Mouse (Mus musculus) midbrain, embryonic 12.5 days (tissue): ENCODE measurements at regions not wholly inside any gene's neighbourhood (a gene's known extent, or its start where the extent isn't known, plus 50 kb on each side); places are given as distances from the start of the nearest gene placed in this dataset.

ENCODE experiments used
- ATAC-seq: fragments of 200-750 bp; cut with Nextera tagmentation; 2 replicates; pipeline ENCODE4 v1.8.0; 2017; ENCODE audit warnings: low read depth, moderate TSS enrichment, moderate library complexity; ENCODE audit not compliant: low FRiP score
- H3K27ac ChIP-seq: fragments of 300-500 bp; sonication (generic); replicated peaks from 2 replicates; pipeline ENCODE4 v1.5.1; 2016; ENCODE audit warnings: mild to moderate bottlenecking
- H3K27me3 ChIP-seq: fragments of 300-500 bp; sonication (generic); 2 replicates; pipeline ENCODE4 v1.6.1; 2016; ENCODE audit warnings: mild to moderate bottlenecking
- H3K36me3 ChIP-seq: fragments of 300-500 bp; sonication (generic); 2 replicates; pipeline ENCODE4 v1.6.1; 2016
- H3K4me1 ChIP-seq: fragments of 300-500 bp; sonication (generic); 2 replicates; pipeline ENCODE4 v1.6.1; 2016
- H3K4me2 ChIP-seq: fragments of 300-500 bp; sonication (generic); replicated peaks from 2 replicates; pipeline ENCODE4 v1.6.1; 2016; ENCODE audit warnings: mild to moderate bottlenecking, moderate library complexity
- H3K4me3 ChIP-seq: fragments of 300-500 bp; sonication (generic); 2 replicates; pipeline ENCODE4 v1.5.1; 2016; ENCODE audit warnings: mild to moderate bottlenecking
- H3K9ac ChIP-seq: fragments of 300-500 bp; sonication (generic); replicated peaks from 2 replicates; pipeline ENCODE4 v1.6.1; 2016; ENCODE audit warnings: mild to moderate bottlenecking, moderate library complexity
- H3K9me3 ChIP-seq: fragments of 300-500 bp; sonication (generic); 2 replicates; pipeline ENCODE4 v1.6.1; 2016; ENCODE audit warnings: mild to moderate bottlenecking
- WGBS: fragments of 180-500 bp; shearing (Covaris S2); methylation state at CpG from one replicate; pipeline ENCODE4 v1.1.7; 2016; 5-methylcytosine and 5-hydroxymethylcytosine counted together

DNA sequence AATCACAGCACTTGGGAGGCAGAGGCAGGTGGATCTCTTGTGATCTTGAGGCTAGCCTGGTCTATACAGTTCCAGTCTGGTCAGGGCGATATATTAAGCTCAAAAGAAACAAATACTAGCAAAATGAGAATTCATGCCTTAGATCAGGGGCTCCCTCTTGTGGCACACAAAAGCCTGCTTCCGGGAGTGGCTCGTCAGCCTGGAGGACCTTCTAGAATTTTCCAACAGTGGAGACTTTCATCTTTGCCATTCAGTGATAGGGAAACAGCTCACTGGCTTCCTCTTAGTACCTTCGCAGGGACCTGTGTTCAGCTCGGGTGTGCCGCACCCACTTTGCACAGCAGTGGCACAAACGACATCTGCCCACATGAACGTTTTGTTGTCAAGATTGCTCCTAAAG lies 217.5 kb upstream of the Klf14 start:
- Histone ChIP-seq H3K27me3 (no peaks in the 10 kb centered on the region), H3K36me3 (no peaks in the 10 kb centered on the region), H3K4me2 (no peak overlapping the region), H3K4me1 (no peaks in the 10 kb centered on the region), H3K4me3 (no peak overlapping the region), H3K27ac (no peak overlapping the region), H3K9me3 (no peaks in the 10 kb centered on the region), H3K9ac (no peak overlapping the region)
- ATAC-seq, result no peak
- WGBS, result 82% methylated on average over 8 of the region's 8 CpGs

DNA sequence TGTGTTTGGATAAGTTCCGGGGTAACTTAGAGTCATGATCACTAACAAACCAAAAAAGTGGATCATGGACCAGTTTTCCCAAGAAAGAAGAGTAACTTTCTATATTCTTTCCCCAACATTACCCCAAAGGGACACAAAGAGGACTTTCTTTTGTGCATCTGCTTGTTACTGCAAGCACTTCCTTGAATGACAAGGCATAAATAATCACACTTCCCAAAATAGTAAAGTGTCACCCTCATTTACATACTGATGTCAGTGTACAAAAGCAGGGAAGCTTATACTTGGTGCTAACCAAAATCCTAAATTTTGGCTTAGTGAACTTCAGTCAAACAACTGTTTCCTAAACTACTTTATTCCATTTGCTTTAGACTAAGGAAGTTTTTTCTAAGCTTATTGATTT lies 218.0 kb upstream of the Klf14 start:
- Histone ChIP-seq H3K36me3 (no peaks in the 10 kb centered on the region), H3K27me3 (no peaks in the 10 kb centered on the region), H3K4me2 (no peak overlapping the region), H3K4me3 (no peak overlapping the region), H3K4me1 (no peaks in the 10 kb centered on the region), H3K9ac (no peak overlapping the region), H3K9me3 (no peaks in the 10 kb centered on the region), H3K27ac (no peak overlapping the region)
- no peak for ATAC-seq
- WGBS, result 89% methylated on average over 1 of the region's 1 CpGs

DNA sequence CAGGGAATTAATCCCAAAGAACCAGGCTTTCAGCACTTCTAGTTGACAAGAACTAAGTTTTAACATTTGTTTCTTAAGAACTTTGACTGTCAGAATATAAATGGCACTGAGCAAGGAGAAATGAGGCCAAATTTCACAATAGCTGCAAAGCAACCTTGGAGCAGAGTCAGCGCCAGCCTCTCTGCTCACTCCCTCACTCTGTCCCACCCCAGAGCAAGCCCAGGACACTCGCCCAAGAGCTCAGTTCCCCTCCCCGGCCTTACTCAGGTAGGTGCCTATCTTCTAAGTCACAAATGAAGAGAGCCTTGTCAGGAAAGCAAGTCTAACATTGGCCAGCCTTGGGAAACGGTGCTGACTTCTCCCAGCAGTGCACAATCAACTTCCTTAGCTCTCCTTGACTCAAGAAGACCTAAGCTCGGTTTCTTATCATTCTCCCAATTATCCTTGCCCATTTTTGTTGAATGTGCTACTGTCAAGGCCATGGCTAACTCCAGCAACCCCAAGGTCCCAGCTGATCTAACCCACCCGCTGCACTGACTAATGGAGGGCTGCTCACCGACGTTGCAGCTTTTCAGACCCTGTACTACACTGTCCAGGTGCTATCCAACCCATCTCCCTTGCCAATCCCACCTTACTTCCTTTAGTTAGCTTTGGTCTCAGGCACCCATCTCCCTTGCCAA lies 219.5 kb upstream of the Klf14 start:
- Histone ChIP-seq H3K9me3 (no peaks in the 10 kb centered on the region), H3K4me3 (no peak overlapping the region), H3K4me2 (no peak overlapping the region), H3K4me1 (no peaks in the 10 kb centered on the region), H3K27me3 (no peaks in the 10 kb centered on the region), H3K36me3 (no peaks in the 10 kb centered on the region), H3K9ac (no peak overlapping the region), H3K27ac (no peak overlapping the region)
- ATAC-seq, result no peak
- WGBS, result 88% methylated on average over 8 of the region's 8 CpGs

GRCm38 (mm10) chr6:31182284-31182683 lies 216.3 kb upstream of the Mkln1 start:
- H3K27ac ChIP-seq, result no peak overlapping the region
- H3K4me2 ChIP-seq, result no peak overlapping the region
- no peaks in the 10 kb centered on the region for H3K4me1 ChIP-seq
- H3K27me3 ChIP-seq, result no peaks in the 10 kb centered on the region
- no peak overlapping the region for H3K4me3 ChIP-seq
- no peaks in the 10 kb centered on the region for H3K36me3 ChIP-seq
- no peak for ATAC-seq
- WGBS, result 94% methylated on average over 6 of the region's 6 CpGs
- no peak overlapping the region for H3K9ac ChIP-seq
- no peaks in the 10 kb centered on the region for H3K9me3 ChIP-seq

- Histone ChIP-seq H3K9me3 (no peaks in the 10 kb centered on the region), H3K4me1 (no peaks in the 10 kb centered on the region), H3K4me2 (no peak overlapping the region), H3K27ac (no peak overlapping the region), H3K27me3 (no peaks in the 10 kb centered on the region), H3K4me3 (no peak overlapping the region), H3K36me3 (no peaks in the 10 kb centered on the region), H3K9ac (no peak overlapping the region)
- no peak for ATAC-seq
- 24% methylated on average over 5 of the region's 5 CpGs for WGBS
Observed at GRCm38 (mm10) chr6:31183127-31183526, 215.4 kb upstream of the Mkln1 start.

- H3K4me1 ChIP-seq, result no peaks in the 10 kb centered on the region
- no peak overlapping the region for H3K9ac ChIP-seq
- ATAC-seq, result no peak
- no peaks in the 10 kb centered on the region for H3K9me3 ChIP-seq
- H3K27ac ChIP-seq, result no peak overlapping the region
- no peaks in the 10 kb centered on the region for H3K27me3 ChIP-seq
- WGBS, result 89% methylated on average over 7 of the region's 7 CpGs
- H3K4me2 ChIP-seq, result no peak overlapping the region
- H3K36me3 ChIP-seq, result no peaks in the 10 kb centered on the region
- H3K4me3 ChIP-seq, result no peak overlapping the region
Observed at GRCm38 (mm10) chr6:31184554-31184953, 214.0 kb upstream of the Mkln1 start.

DNA sequence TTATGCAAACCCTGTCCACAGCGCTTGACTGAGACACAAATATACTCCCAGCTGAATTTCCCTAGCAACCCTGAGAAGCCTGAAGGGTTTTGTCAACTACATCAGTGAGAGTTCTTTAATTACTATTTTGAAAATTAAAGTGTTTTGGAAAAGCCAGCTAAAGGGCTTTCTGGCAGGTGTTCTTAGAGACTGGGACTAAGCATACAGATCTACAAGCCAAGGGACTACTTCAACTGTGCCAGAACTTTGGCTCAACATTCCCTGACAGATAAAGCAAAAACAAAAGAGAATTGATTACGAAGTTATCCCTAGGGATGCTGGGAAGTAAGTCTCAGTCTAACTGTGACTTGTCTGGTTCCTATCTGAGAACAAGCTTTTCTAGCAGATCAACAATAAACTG lies 213.4 kb upstream of the Mkln1 start:
- H3K36me3 ChIP-seq, result no peaks in the 10 kb centered on the region
- H3K27ac ChIP-seq, result no peak overlapping the region
- WGBS, result 85% methylated on average over 2 of the region's 2 CpGs
- H3K27me3 ChIP-seq, result no peaks in the 10 kb centered on the region
- H3K4me1 ChIP-seq, result no peaks in the 10 kb centered on the region
- H3K4me3 ChIP-seq, result no peak overlapping the region
- H3K9ac ChIP-seq, result no peak overlapping the region
- H3K9me3 ChIP-seq, result no peaks in the 10 kb centered on the region
- H3K4me2 ChIP-seq, result no peak overlapping the region
- ATAC-seq, result no peak

DNA sequence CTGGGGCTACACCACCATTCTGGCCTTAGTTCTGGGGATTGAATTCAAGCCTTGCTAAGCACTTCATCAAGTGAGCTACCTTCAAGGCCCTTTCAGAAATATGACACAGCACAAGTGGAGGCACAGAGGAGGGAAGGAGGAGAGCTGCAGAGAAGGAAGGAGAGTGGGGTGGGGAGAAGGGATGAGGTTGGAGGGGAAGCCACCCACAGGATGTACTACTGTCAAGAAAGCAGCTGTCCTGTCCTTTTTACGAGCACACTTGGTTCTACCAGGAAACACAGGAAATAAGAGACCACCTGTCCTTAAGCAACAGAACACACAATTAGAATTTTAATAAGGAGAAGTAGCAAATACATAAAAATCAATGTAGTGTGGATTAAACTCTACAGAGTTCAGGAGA lies 210.5 kb upstream of the Mkln1 start:
- no peak for ATAC-seq
- Histone ChIP-seq H3K9ac (no peak overlapping the region), H3K27me3 (no peaks in the 10 kb centered on the region), H3K4me3 (no peak overlapping the region), H3K27ac (no peak overlapping the region), H3K9me3 (no peaks in the 10 kb centered on the region), H3K36me3 (no peaks in the 10 kb centered on the region), H3K4me2 (no peak overlapping the region), H3K4me1 (no peaks in the 10 kb centered on the region)
- WGBS, result 85% methylated on average over 1 of the region's 1 CpGs

- Histone ChIP-seq H3K9ac (no peak overlapping the region), H3K4me3 (no peak overlapping the region), H3K4me2 (no peak overlapping the region), H3K9me3 (no peaks in the 10 kb centered on the region), H3K4me1 (no peaks in the 10 kb centered on the region), H3K36me3 (no peaks in the 10 kb centered on the region), H3K27ac (no peak overlapping the region), H3K27me3 (no peaks in the 10 kb centered on the region)
- no peak for ATAC-seq
- 54% methylated on average over 7 of the region's 7 CpGs for WGBS
Observed at GRCm38 (mm10) chr6:31189060-31189459, 209.5 kb upstream of the Mkln1 start.

DNA sequence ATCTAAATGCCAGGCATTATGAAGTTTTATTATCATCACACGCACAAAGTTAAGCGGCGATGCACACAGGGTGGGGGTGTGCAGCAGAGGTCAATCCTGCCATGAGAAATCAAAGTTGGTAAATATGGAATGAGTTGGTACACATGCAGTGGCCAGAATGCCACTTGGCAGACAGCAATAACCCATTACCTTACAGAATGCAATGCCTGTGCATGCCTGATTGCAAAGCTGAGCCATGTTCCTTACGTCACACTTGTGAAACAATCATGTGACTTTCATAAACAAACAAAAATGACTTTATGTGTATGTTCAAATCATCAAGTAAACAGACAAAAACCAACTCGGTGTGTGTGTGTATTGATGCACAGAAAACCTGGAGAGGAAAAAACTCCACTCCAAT lies 208.5 kb upstream of the Mkln1 start:
- Histone ChIP-seq H3K4me3 (no peak overlapping the region), H3K4me1 (no peaks in the 10 kb centered on the region), H3K27ac (no peak overlapping the region), H3K4me2 (no peak overlapping the region), H3K9ac (no peak overlapping the region), H3K36me3 (no peaks in the 10 kb centered on the region), H3K9me3 (no peaks in the 10 kb centered on the region), H3K27me3 (no peaks in the 10 kb centered on the region)
- 82% methylated on average over 5 of the region's 5 CpGs for WGBS
- ATAC-seq, result no peak

GRCm38 (mm10) chr6:31190628-31191373 lies 207.7 kb upstream of the Mkln1 start:
- H3K27ac ChIP-seq, result no peak overlapping the region
- no peaks in the 10 kb centered on the region for H3K27me3 ChIP-seq
- 54% methylated on average over 5 of the region's 5 CpGs for WGBS
- H3K9me3 ChIP-seq, result no peaks in the 10 kb centered on the region
- H3K4me2 ChIP-seq, result no peak overlapping the region
- no peaks in the 10 kb centered on the region for H3K36me3 ChIP-seq
- H3K4me3 ChIP-seq, result no peak overlapping the region
- no peak overlapping the region for H3K9ac ChIP-seq
- no peaks in the 10 kb centered on the region for H3K4me1 ChIP-seq
- ATAC-seq, result no peak

GRCm38 (mm10) chr6:31191577-31191976 lies 207.0 kb upstream of the Mkln1 start:
- Histone ChIP-seq H3K4me3 (no peak overlapping the region), H3K36me3 (no peaks in the 10 kb centered on the region), H3K27ac (no peak overlapping the region), H3K27me3 (no peaks in the 10 kb centered on the region), H3K4me2 (no peak overlapping the region), H3K4me1 (no peaks in the 10 kb centered on the region), H3K9me3 (no peaks in the 10 kb centered on the region), H3K9ac (no peak overlapping the region)
- 87% methylated on average over 14 of the region's 14 CpGs for WGBS
- no peak for ATAC-seq

GRCm38 (mm10) chr6:31192197-31192596 lies 206.3 kb upstream of the Mkln1 start:
- H3K9ac ChIP-seq, result no peak overlapping the region
- H3K9me3 ChIP-seq, result no peaks in the 10 kb centered on the region
- WGBS, result 83% methylated on average over 4 of the region's 4 CpGs
- H3K27ac ChIP-seq, result no peak overlapping the region
- no peaks in the 10 kb centered on the region for H3K27me3 ChIP-seq
- no peaks in the 10 kb centered on the region for H3K4me1 ChIP-seq
- H3K4me3 ChIP-seq, result no peak overlapping the region
- H3K4me2 ChIP-seq, result no peak overlapping the region
- H3K36me3 ChIP-seq, result no peaks in the 10 kb centered on the region
- ATAC-seq, result no peak
